Mouse (Mus musculus) MEL (cell line): ENCODE measurements around the gene Pik3cd. TPM values are rescaled to one million over a fixed set of nuclear protein-coding genes. Genes with fewer than 3 reads are reported as not detected.

ENCODE experiments used
- DNase-seq: peaks from one replicate; pipeline ENCODE4 v3.0.0; 2011; ENCODE audit warnings: low read depth, low spot score
- H3K27ac ChIP-seq: 2 replicates; pipeline ENCODE4 v1.5.1; 2012; ENCODE audit warnings: low read depth, mild to moderate bottlenecking, control low read depth, low read length, moderate library complexity; ENCODE audit not compliant: control insufficient read depth
- H3K27me3 ChIP-seq, 2 experiments: fragments of 150-350 bp in 1 of 2; sonication (generic) in 1 of 2; 2 replicates each; pipeline ENCODE4 v1.6.1; 2012; ENCODE audit warnings: low read length in 2 of 2, mild to moderate bottlenecking in 2 of 2, improper control_type of control experiment in 1 of 2, moderate library complexity in 1 of 2; ENCODE audit not compliant: insufficient read depth in 2 of 2, control insufficient read depth in 1 of 2
- H3K36me3 ChIP-seq, 2 experiments: 2 replicates each; pipeline ENCODE4 v1.6.1; 2012 to 2014; ENCODE audit warnings: low read length in 2 of 2, improper control_type of control experiment in 1 of 2, inconsistent platforms in 1 of 2, mild to moderate bottlenecking in 1 of 2; ENCODE audit not compliant: insufficient read depth in 2 of 2, control insufficient read depth in 1 of 2
- H3K4me1 ChIP-seq, 2 experiments: fragments of 150-350 bp in 1 of 2; sonication (generic) in 1 of 2; 2 replicates each; pipeline ENCODE4 v1.6.1; 2012; ENCODE audit warnings: low read length in 2 of 2, improper control_type of control experiment in 1 of 2, mild to moderate bottlenecking in 1 of 2; ENCODE audit not compliant: insufficient read depth in 2 of 2, control insufficient read depth in 1 of 2
- H3K4me3 ChIP-seq, 2 experiments: fragments of 150-350 bp in 1 of 2; sonication (generic) in 1 of 2; 2 replicates each; pipeline ENCODE4 v1.5.1; 2012; ENCODE audit warnings: low read depth in 2 of 2, low read length in 2 of 2, mild to moderate bottlenecking in 2 of 2, moderate library complexity in 2 of 2, control low read depth in 1 of 2, improper control_type of control experiment in 1 of 2; ENCODE audit not compliant: control insufficient read depth in 1 of 2, insufficient read depth in 1 of 2
- H3K79me2 ChIP-seq: 2 replicates; pipeline ENCODE4 v1.6.1; 2012; ENCODE audit warnings: mild to moderate bottlenecking, low read length, moderate library complexity; ENCODE audit not compliant: control insufficient read depth, poor library complexity, insufficient read depth
- H3K9ac ChIP-seq: 2 replicates; pipeline ENCODE4 v1.6.1; 2012; ENCODE audit warnings: low read depth, mild to moderate bottlenecking, control low read depth, low read length, moderate library complexity; ENCODE audit not compliant: control insufficient read depth, poor library complexity, severe bottlenecking
- H3K9me3 ChIP-seq: fragments of 150-350 bp; sonication (generic); replicated peaks from 2 replicates; pipeline ENCODE4 v1.6.1; 2012; ENCODE audit warnings: mild to moderate bottlenecking, low read length, improper control_type of control experiment, moderate library complexity; ENCODE audit not compliant: insufficient read depth
- CHD1 ChIP-seq: IDR thresholded peaks from 2 replicates; pipeline ENCODE4 v1.6.1; 2012; ENCODE audit warnings: low read depth, mild to moderate bottlenecking, inconsistent platforms, low read length, improper control_type of control experiment
- CTCF ChIP-seq, 3 experiments: IDR thresholded peaks in 2 of 3; conservative IDR thresholded peaks in 1 of 3; 2 replicates each; pipeline ENCODE4 v1.5.1; 2011 to 2012; ENCODE audit warnings: low read length in 3 of 3, low read depth in 2 of 3, mild to moderate bottlenecking in 2 of 3, improper control_type of control experiment in 1 of 3, inconsistent platforms in 1 of 3, mixed read lengths in 1 of 3, moderate library complexity in 1 of 3; ENCODE audit not compliant: control insufficient read depth in 1 of 3, insufficient read depth in 1 of 3, poor library complexity in 1 of 3, severe bottlenecking in 1 of 3
- E2F4 ChIP-seq: IDR thresholded peaks from 2 replicates; pipeline ENCODE4 v1.6.1; 2011; ENCODE audit warnings: low read depth, low read length, improper control_type of control experiment, borderline replicate concordance
- ELF1 ChIP-seq: IDR thresholded peaks from 2 replicates; pipeline ENCODE4 v1.6.1; 2014; ENCODE audit warnings: low read depth, mild to moderate bottlenecking, inconsistent platforms, low read length, improper control_type of control experiment, moderate library complexity
- GABPA ChIP-seq: IDR thresholded peaks from 2 replicates; pipeline ENCODE4 v1.6.1; 2012; ENCODE audit warnings: low read depth, mild to moderate bottlenecking, inconsistent platforms, low read length, improper control_type of control experiment, moderate library complexity
- HCFC1 ChIP-seq: IDR thresholded peaks from 2 replicates; pipeline ENCODE4 v1.6.1; 2012; ENCODE audit warnings: low read depth, mild to moderate bottlenecking, inconsistent platforms, low read length, improper control_type of control experiment, moderate library complexity
- JUND ChIP-seq: IDR thresholded peaks from 2 replicates; pipeline ENCODE4 v1.6.1; 2011; ENCODE audit warnings: low read depth, mild to moderate bottlenecking, improper control_type of control experiment, low read length
- MAFK ChIP-seq: IDR thresholded peaks from 2 replicates; pipeline ENCODE4 v1.6.1; 2011; ENCODE audit warnings: low read depth, mild to moderate bottlenecking, low read length, improper control_type of control experiment, borderline replicate concordance
- MAZ ChIP-seq: IDR thresholded peaks from 2 replicates; pipeline ENCODE4 v1.6.1; 2012; ENCODE audit warnings: low read depth, mild to moderate bottlenecking, inconsistent platforms, low read length, improper control_type of control experiment
- MEF2A ChIP-seq: IDR thresholded peaks from 2 replicates; pipeline ENCODE4 v1.6.1; 2014; ENCODE audit warnings: low read depth, mild to moderate bottlenecking, inconsistent platforms, low read length, improper control_type of control experiment; ENCODE audit not compliant: poor library complexity, insufficient replicate concordance, severe bottlenecking; ENCODE audit errors: extremely low read depth
- MYC ChIP-seq: IDR thresholded peaks from 2 replicates; pipeline ENCODE4 v1.6.1; 2011; ENCODE audit warnings: low read depth, mild to moderate bottlenecking, low read length, improper control_type of control experiment, moderate library complexity
- POLR2AphosphoS5 ChIP-seq: IDR thresholded peaks from 2 replicates; pipeline ENCODE4 v1.6.1; 2012; ENCODE audit warnings: low read depth, borderline replicate concordance, mild to moderate bottlenecking, inconsistent platforms, low read length, moderate library complexity, mixed read lengths
- RAD21 ChIP-seq: IDR thresholded peaks from 2 replicates; pipeline ENCODE4 v1.6.1; 2011; ENCODE audit warnings: mild to moderate bottlenecking, low read depth, low read length, improper control_type of control experiment
- SMC3 ChIP-seq: IDR thresholded peaks from 2 replicates; pipeline ENCODE4 v1.6.1; 2011; ENCODE audit warnings: low read depth, low read length, improper control_type of control experiment
- TAL1 ChIP-seq: IDR thresholded peaks from 2 replicates; pipeline ENCODE4 v1.6.1; 2012; ENCODE audit warnings: mild to moderate bottlenecking, inconsistent platforms, low read length, moderate library complexity, mixed read lengths
- TBP ChIP-seq: IDR thresholded peaks from 2 replicates; pipeline ENCODE4 v1.8.0; 2011; ENCODE audit warnings: low read depth, low read length, improper control_type of control experiment
- USF2 ChIP-seq, 2 experiments: IDR thresholded peaks; 2 replicates each; pipeline ENCODE4 v1.6.1; 2011 to 2012; ENCODE audit warnings: improper control_type of control experiment in 2 of 2, low read length in 2 of 2, borderline replicate concordance in 1 of 2, inconsistent platforms in 1 of 2, low read depth in 1 of 2, mild to moderate bottlenecking in 1 of 2; ENCODE audit not compliant: insufficient read depth in 1 of 2
- ZC3H11A ChIP-seq: IDR thresholded peaks from 2 replicates; pipeline ENCODE4 v1.6.1; 2012; ENCODE audit warnings: low read depth, mild to moderate bottlenecking, inconsistent platforms, low read length, improper control_type of control experiment
- ZMIZ1 ChIP-seq: IDR thresholded peaks from 2 replicates; pipeline ENCODE4 v1.6.1; 2012; ENCODE audit warnings: low read depth, mild to moderate bottlenecking, inconsistent platforms, low read length, improper control_type of control experiment, moderate library complexity
- ZNF384 ChIP-seq: IDR thresholded peaks from 2 replicates; pipeline ENCODE4 v1.6.1; 2012; ENCODE audit warnings: low read depth, mild to moderate bottlenecking, inconsistent platforms, low read length, improper control_type of control experiment
- polyA plus RNA-seq, 2 experiments: library from polyadenylated mRNA; stranded (reverse) in 1 of 2; unstranded in 1 of 2; fragments of >175 nt in 1 of 2; fragments of >200 nt in 1 of 2; gene quantifications; 2 replicates each; pipeline versions ENCODE4 v1.2.1 to v1.2.4; 2012; ENCODE audit warnings: low replicate concordance in 2 of 2, low read depth in 1 of 2; ENCODE audit not compliant: insufficient read length in 2 of 2, insufficient read depth in 1 of 2, missing spikeins in 1 of 2
- total RNA-seq: library from RNA; depleted of rRNA; stranded (reverse); fragments of 300-350 nt; gene quantifications from 2 replicates; pipeline ENCODE4 v1.2.3, GENCODE M21; 2012

Gene Pik3cd
- total and polyA plus RNA-seq, 3 experiments: 45.9 to 152 (median 49.8) TPM

- Histone ChIP-seq H3K79me2 (no peaks in the 10 kb centered on the region), H3K9me3 (no peaks in the 10 kb centered on the region), H3K9ac (no peak overlapping the region), H3K36me3 (no peaks in the 10 kb centered on the region), H3K4me3 (no peak overlapping the region), H3K27me3 (peaks cover 1 to 2% of the 10 kb centered on the region in 2 experiments; a peak in 2 of 4 replicates), H3K27ac (no peak overlapping the region), H3K4me1 (no peaks in the 10 kb centered on the region)
- TF ChIP-seq MAZ (no peak), E2F4 (no peak), TAL1 (no peak), MAFK (no peak), CHD1 (no peak), SMC3 (no peak), RAD21 (no peak), ZMIZ1 (no peak), USF2 (IDR thresholded peaks at IDR 0.05; ENCODE audit: borderline replicate concordance in 1 of 2, insufficient read depth in 1 of 2, low read depth in 1 of 2, low read length in 2 of 2) (no peak), POLR2AphosphoS5 (no peak), GABPA (no peak), CTCF (IDR thresholded peaks at IDR 0.05 in 2 of 3, conservative IDR thresholded peaks at IDR 0.05 in 1 of 3; ENCODE audit: control insufficient read depth in 1 of 3, insufficient read depth in 1 of 3, low read depth in 2 of 3, low read length in 3 of 3, poor library complexity in 1 of 3, severe bottlenecking in 1 of 3) (no peak)
- no peak for DNase-seq
Observed at GRCm38 (mm10) chr4:149626809-149627208, 75.6 kb downstream of the Pik3cd start.

DNA sequence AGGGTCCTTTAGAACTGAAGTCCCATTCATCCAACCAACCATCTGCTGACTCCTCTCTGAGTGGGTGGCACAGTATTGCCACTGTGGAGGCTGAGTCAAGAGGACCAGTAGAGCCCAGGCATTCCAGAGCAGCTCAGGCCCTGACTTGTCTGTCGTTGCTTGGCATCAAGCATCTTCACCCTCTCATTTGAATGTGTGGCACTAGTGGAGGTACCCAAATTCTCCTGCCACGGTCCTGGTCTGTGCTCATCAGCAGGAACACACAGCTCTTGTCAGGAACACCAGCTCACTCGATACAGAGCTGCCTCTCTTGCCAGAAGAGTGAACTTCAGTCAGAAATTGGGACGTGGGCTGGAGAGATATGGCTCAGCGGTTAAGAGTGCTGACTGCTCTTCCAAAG lies 78.7 kb downstream of the Pik3cd start:
- no peaks in the 10 kb centered on the region for H3K4me1 ChIP-seq
- TF ChIP-seq TBP: 0 out of 2 replicates have a peak, but pooled peaks have one; percentile 27
- no peak for TF ChIP-seq TAL1
- TF ChIP-seq, all 39 proteins: peak for 1
- peaks cover 10 to 12% of the 10 kb centered on the region in 2 experiments for H3K27me3 ChIP-seq
- H3K36me3 ChIP-seq: no peaks in the 10 kb centered on the region
- no peaks in the 10 kb centered on the region for H3K9me3 ChIP-seq
- H3K79me2 ChIP-seq: no peaks in the 10 kb centered on the region
- DNase-seq: no peak
- H3K9ac ChIP-seq: no peak overlapping the region
- no peak overlapping the region for H3K27ac ChIP-seq
- H3K4me3 ChIP-seq: no peak overlapping the region

DNA sequence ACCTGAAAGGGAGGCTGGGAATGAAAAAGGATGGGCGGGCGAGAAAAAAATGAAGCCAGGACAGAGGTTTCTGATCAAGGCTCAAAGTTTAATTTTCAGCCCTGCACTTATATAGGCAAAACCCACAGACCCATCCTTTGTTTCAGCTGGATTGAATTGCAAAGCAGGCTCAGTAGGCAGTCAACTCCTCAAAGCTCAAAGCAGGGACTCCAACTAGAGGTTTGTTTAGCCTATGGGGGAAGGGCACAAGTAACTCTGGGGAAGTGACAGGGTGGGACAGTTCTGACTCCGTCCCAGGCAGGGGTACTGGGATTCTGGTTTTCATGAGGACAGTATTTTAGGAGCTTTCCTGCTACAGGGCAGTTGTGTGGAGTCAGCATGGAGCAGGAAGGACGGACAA lies 81.1 kb downstream of the Pik3cd start:
- H3K27ac ChIP-seq: no peak overlapping the region
- H3K9ac ChIP-seq: no peak overlapping the region
- DNase-seq: no peak
- H3K27me3 ChIP-seq: peaks cover 10 to 13% of the 10 kb centered on the region in 2 experiments
- H3K4me1 ChIP-seq: no peaks in the 10 kb centered on the region
- no peaks in the 10 kb centered on the region for H3K36me3 ChIP-seq
- no peak overlapping the region for H3K4me3 ChIP-seq
- H3K9me3 ChIP-seq: no peaks in the 10 kb centered on the region
- TF ChIP-seq ZC3H11A (no peak), ZNF384 (no peak), ELF1 (no peak), SMC3 (no peak), JUND (no peak), MEF2A (no peak), HCFC1 (no peak), CHD1 (no peak), MYC (no peak)
- no peaks in the 10 kb centered on the region for H3K79me2 ChIP-seq
